Mouse (Mus musculus): ENCODE measurements around the gene Pigv.

DNA sequence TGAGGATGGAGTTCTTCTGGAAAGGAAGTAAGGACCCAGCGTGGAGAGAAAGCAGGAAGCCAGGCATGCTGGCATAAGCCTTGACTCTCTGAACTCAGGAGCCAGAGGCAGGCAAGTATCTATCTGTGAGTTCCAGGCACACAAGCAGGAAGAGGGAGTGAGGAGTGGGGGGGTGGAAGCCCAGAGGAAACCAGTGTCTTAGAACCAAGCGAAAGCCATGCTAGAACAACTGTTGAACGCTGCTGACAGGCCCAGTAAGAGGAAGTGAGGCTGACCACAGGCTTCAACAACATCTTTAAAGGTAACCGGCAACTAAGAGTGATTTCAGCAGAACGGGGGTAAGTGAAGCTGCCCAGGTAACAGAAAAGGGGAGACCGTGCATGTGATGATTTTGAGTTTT is 6.2 kb downstream of the Pigv start:
- TF ChIP-seq EP300 (IDR thresholded peaks at IDR 0.05) = no peak
- no peak for TF ChIP-seq CTCF (IDR thresholded peaks at IDR 0.05)
